In the genomic region with DNA sequence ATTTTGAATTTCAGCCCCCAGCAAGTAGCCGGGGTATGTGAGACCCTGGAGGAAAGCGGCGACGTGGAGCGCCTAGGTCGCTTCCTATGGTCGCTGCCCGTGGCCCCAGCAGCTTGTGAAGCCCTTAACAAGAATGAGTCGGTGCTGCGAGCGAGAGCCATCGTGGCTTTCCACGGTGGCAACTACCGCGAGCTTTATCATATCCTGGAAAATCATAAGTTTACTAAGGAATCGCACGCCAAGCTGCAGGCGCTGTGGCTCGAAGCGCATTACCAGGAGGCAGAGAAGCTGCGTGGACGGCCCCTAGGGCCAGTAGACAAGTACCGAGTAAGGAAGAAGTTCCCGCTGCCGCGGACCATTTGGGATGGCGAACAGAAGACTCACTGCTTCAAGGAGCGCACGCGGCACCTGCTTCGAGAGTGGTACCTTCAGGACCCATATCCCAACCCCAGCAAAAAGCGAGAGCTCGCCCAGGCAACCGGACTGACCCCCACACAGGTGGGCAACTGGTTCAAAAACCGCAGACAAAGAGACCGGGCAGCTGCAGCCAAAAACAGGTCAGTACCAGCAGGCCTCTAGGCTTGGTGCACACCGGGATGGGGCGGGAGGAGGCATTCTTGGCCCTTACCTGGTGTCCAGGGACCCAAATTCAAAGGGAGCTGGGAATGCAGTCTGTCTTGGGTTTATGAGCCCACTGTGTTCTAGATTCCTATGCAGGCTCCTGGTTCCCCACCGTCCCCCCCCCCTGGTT, we compare ENCODE assay signal across 10 mouse cellular contexts. TPM values are rescaled to one million over a fixed set of nuclear protein-coding genes. Genes with fewer than 3 reads are reported as not detected.
DNase-seq lines count a peak whose midpoint lies in the region; ATAC-seq and TF ChIP-seq lines count a peak whose summit lies in the region.
"Had no signal": no experiment of that assay in that cellular context is flagged by ENCODE, and none has a peak within 500 bp of the region (broad histone marks: within the 10 kb centered on the region; RNA-seq: fewer than 3 reads in every experiment).

A gene (minus strand): TSS at position 704 of the 751 bp plus-strand sequence.

- TF ChIP-seq CTCF in lung, embryonic 14.5 days (IDR thresholded peaks at IDR 0.05; ENCODE audit: low read depth) = no peak
- no peak for TF ChIP-seq CTCF in lung, postnatal 0 days (IDR thresholded peaks at IDR 0.05)
- no peak for TF ChIP-seq CTCF in kidney, adult 2 months (conservative IDR thresholded peaks at IDR 0.05; ENCODE audit: insufficient read depth, insufficient read length, low read depth, low read length)

- H3K36me3 ChIP-seq in lung, embryonic 14.5 days (ENCODE audit: insufficient read depth) = no peaks in the 10 kb centered on the region
- no peaks in the 10 kb centered on the region for H3K36me3 ChIP-seq in lung, postnatal 0 days (ENCODE audit: insufficient read depth, low read length)
- H3K36me3 ChIP-seq in embryonic facial prominence, embryonic 11.5 days (replicated peaks; ENCODE audit: control insufficient read depth, insufficient read depth, low read depth, low read length) = no peaks in the 10 kb centered on the region
- H3K36me3 ChIP-seq in hindbrain, embryonic 16.5 days (ENCODE audit: control insufficient read depth, insufficient read depth, low read length) = no peaks in the 10 kb centered on the region
- H3K36me3 ChIP-seq in kidney, adult 2 months (ENCODE audit: control insufficient read depth, insufficient read depth, low read length) = no peaks in the 10 kb centered on the region
- H3K36me3 ChIP-seq: liver, embryonic 13.5 days had no signal

- no peak within 1 kb of the TSS for H3K27ac ChIP-seq in lung, embryonic 14.5 days (ENCODE audit: low read depth)
- H3K27ac ChIP-seq in lung, postnatal 0 days (ENCODE audit: low read length) = no peak within 1 kb of the TSS
- 0 out of 2 replicates have a peak within 1 kb of the TSS, but pooled peaks have one; percentile 0 for H3K27ac ChIP-seq in embryonic facial prominence, embryonic 11.5 days (replicated peaks; ENCODE audit: low read depth, low read length)
- no peak within 1 kb of the TSS for H3K27ac ChIP-seq in hindbrain, embryonic 16.5 days (ENCODE audit: low read depth, low read length)
- no peak within 1 kb of the TSS for H3K27ac ChIP-seq in kidney, adult 2 months (ENCODE audit: insufficient read depth, low read depth, low read length)
- H3K27ac ChIP-seq: liver, embryonic 13.5 days had no signal

- peak within 1 kb of the TSS; percentile 11; the same call in 1 of the 2 replicates for H3K4me3 ChIP-seq in lung, embryonic 14.5 days (ENCODE audit: low read depth, low read length)
- no peak within 1 kb of the TSS for H3K4me3 ChIP-seq in lung, postnatal 0 days (ENCODE audit: low read depth, low read length)
- H3K4me3 ChIP-seq in embryonic facial prominence, embryonic 11.5 days (ENCODE audit: low read depth, low read length) = peak within 1 kb of the TSS; percentile 22
- no peak within 1 kb of the TSS for H3K4me3 ChIP-seq in hindbrain, embryonic 16.5 days (ENCODE audit: low read length)
- H3K4me3 ChIP-seq in kidney, adult 2 months (ENCODE audit: insufficient read depth, low read depth, low read length) = no peak within 1 kb of the TSS
- H3K4me3 ChIP-seq: liver, embryonic 13.5 days had no signal

- peak; percentile 11 for DNase-seq in lung, embryonic 14.5 days
- no peak for DNase-seq in lung, postnatal 0 days (ENCODE audit: low spot score)
- peak; percentile 32 for DNase-seq in embryonic facial prominence, embryonic 11.5 days (ENCODE audit: low spot score)
- DNase-seq in neural tube, embryonic 10.5 days (ENCODE audit: extremely low spot score, low spot score) = peak; percentile 63
- DNase-seq in layer of hippocampus, adult 9-10 months (ENCODE audit: low spot score) = no peak
- DNase-seq in kidney, adult 2 months = no peak
- DNase-seq in frontal cortex, postnatal 14 days (ENCODE audit: low spot score in 2 of 2) = no peak
- DNase-seq: liver, embryonic 13.5 days had no signal

- H3K4me1 ChIP-seq in lung, embryonic 14.5 days (ENCODE audit: insufficient read depth) = no peaks in the 10 kb centered on the region
- H3K4me1 ChIP-seq in lung, postnatal 0 days (ENCODE audit: insufficient read depth, low read depth, low read length) = 0 out of 2 replicates have a peak, but pooled peaks cover under 1% of the 10 kb centered on the region
- peaks cover under 1% of the 10 kb centered on the region; the same call in 1 of the 2 replicates for H3K4me1 ChIP-seq in embryonic facial prominence, embryonic 11.5 days (ENCODE audit: control insufficient read depth, insufficient read depth, low read length)
- H3K4me1 ChIP-seq in hindbrain, embryonic 16.5 days (ENCODE audit: control insufficient read depth, insufficient read depth, low read depth, low read length) = no peaks in the 10 kb centered on the region; the same call in 1 of the 2 replicates
- H3K4me1 ChIP-seq in kidney, adult 2 months (ENCODE audit: control insufficient read depth, insufficient read depth, low read length) = no peaks in the 10 kb centered on the region

- no peak for TF ChIP-seq POLR2A in kidney, adult 2 months (IDR thresholded peaks at IDR 0.05; ENCODE audit: low read depth, low read length)

- peak within 1 kb of the TSS; percentile 20; the same call in 1 of the 2 replicates for H3K4me2 ChIP-seq in lung, embryonic 14.5 days
- H3K4me2 ChIP-seq in lung, postnatal 0 days (replicated peaks; ENCODE audit: low read depth, low read length) = no peak within 1 kb of the TSS
- peak within 1 kb of the TSS; percentile 31 for H3K4me2 ChIP-seq in embryonic facial prominence, embryonic 11.5 days (ENCODE audit: low read depth, low read length)
- H3K4me2 ChIP-seq in hindbrain, embryonic 16.5 days (ENCODE audit: low read length) = peak within 1 kb of the TSS; percentile 32; the same call in 1 of the 2 replicates
- H3K4me2 ChIP-seq: liver, embryonic 13.5 days had no signal

- ATAC-seq in lung, embryonic 14.5 days (ENCODE audit: insufficient read depth) = no peak
- ATAC-seq in lung, postnatal 0 days = no peak
- ATAC-seq in embryonic facial prominence, embryonic 11.5 days (replicated peaks; ENCODE audit: insufficient number of reproducible peaks, low FRiP score, low TSS enrichment, low read depth) = 0 out of 2 replicates have a peak, but pooled peaks have one; percentile 21
- no peak for ATAC-seq in hindbrain, embryonic 16.5 days
- ATAC-seq: Patski had no signal

- 1% methylated on average over 39 of the region's 39 CpGs for WGBS in lung, embryonic 14.5 days
- 2% methylated on average over 39 of the region's 39 CpGs for WGBS in lung, postnatal 0 days
- WGBS in embryonic facial prominence, embryonic 11.5 days = under 1% methylated on average over 39 of the region's 39 CpGs
- WGBS in hindbrain, embryonic 16.5 days = 1% methylated on average over 39 of the region's 39 CpGs
- WGBS in kidney, adult 2 months = 2% methylated on average over 39 of the region's 39 CpGs

- no peaks in the 10 kb centered on the region for H3K9me3 ChIP-seq in lung, embryonic 14.5 days (ENCODE audit: low read depth, low read length)
- H3K9me3 ChIP-seq in lung, postnatal 0 days (ENCODE audit: low read length) = no peaks in the 10 kb centered on the region
- H3K9me3 ChIP-seq in embryonic facial prominence, embryonic 11.5 days (replicated peaks; ENCODE audit: control insufficient read depth, low read length) = no peaks in the 10 kb centered on the region
- no peaks in the 10 kb centered on the region for H3K9me3 ChIP-seq in hindbrain, embryonic 16.5 days (ENCODE audit: control insufficient read depth, low read length)
- H3K9me3 ChIP-seq: liver, embryonic 13.5 days had no signal

- TF ChIP-seq EP300 in lung, postnatal 0 days (IDR thresholded peaks at IDR 0.05) = no peak

- no peak within 1 kb of the TSS for H3K9ac ChIP-seq in lung, embryonic 14.5 days
- H3K9ac ChIP-seq in lung, postnatal 0 days (replicated peaks; ENCODE audit: low read depth) = no peak within 1 kb of the TSS
- H3K9ac ChIP-seq in embryonic facial prominence, embryonic 11.5 days (replicated peaks; ENCODE audit: low read length) = peak within 1 kb of the TSS; percentile 43
- no peak within 1 kb of the TSS for H3K9ac ChIP-seq in hindbrain, embryonic 16.5 days (ENCODE audit: low read depth, low read length)
- H3K9ac ChIP-seq: liver, embryonic 13.5 days had no signal

- peaks cover 96% of the 10 kb centered on the region for H3K27me3 ChIP-seq in lung, embryonic 14.5 days (ENCODE audit: insufficient read depth, low read length)
- H3K27me3 ChIP-seq in lung, postnatal 0 days (replicated peaks; ENCODE audit: insufficient read depth, low read length) = peaks cover 65% of the 10 kb centered on the region
- H3K27me3 ChIP-seq in embryonic facial prominence, embryonic 11.5 days (ENCODE audit: control insufficient read depth, insufficient read depth, low read length) = peaks cover 60% of the 10 kb centered on the region
- peaks cover 66% of the 10 kb centered on the region for H3K27me3 ChIP-seq in hindbrain, embryonic 16.5 days (replicated peaks; ENCODE audit: control insufficient read depth, insufficient read depth, low read length)
- peaks cover 19% of the 10 kb centered on the region for H3K27me3 ChIP-seq in kidney, adult 2 months (replicated peaks; ENCODE audit: control insufficient read depth, insufficient read depth, low read length)

RNA-seq across cellular contexts. Expression of the gene that starts here (rescaled TPM):
- polyA plus RNA-seq in lung, embryonic 14.5 days (2014; fragmentation: Nextera tagmentation; extraction: Ambion mirVana) = 0.19 and 0.63 TPM in 2 replicates
- 0.08 and 0.17 TPM in 2 replicates for polyA plus RNA-seq in lung, postnatal 0 days (2015; fragmentation: Nextera tagmentation; extraction: Ambion mirVana)
- polyA plus RNA-seq in embryonic facial prominence, embryonic 11.5 days (2014; fragmentation: Nextera tagmentation; extraction: Ambion mirVana) = 5.0 and 6.3 TPM in 2 replicates
- polyA plus RNA-seq in hindbrain, embryonic 16.5 days (2015; fragmentation: Nextera tagmentation; extraction: Ambion mirVana) = 5.5 and 9.4 TPM in 2 replicates
- polyA plus RNA-seq in kidney, adult 2 months (2012; rRNA removed) = not detected in 2 replicates
- polyA plus RNA-seq: Patski had no signal

Comparison
In these comparisons a context has a peak if more than half of its experiments do, and no peak if none do; other contexts are left out.
1. Peak in DNase-seq, H3K4me3 ChIP-seq and H3K4me2 ChIP-seq in lung, embryonic 14.5 days; RNA of the gene not detected or under 1 TPM.
2. DNase-seq: peak in embryonic facial prominence, embryonic 11.5 days (single experiment) and neural tube, embryonic 10.5 days (single experiment); none in lung, postnatal 0 days (single experiment), layer of hippocampus, adult 9-10 months (single experiment), kidney, adult 2 months (single experiment) and frontal cortex, postnatal 14 days (0 of 2).